ENCODE assay signal across 25 mouse cellular contexts in the genomic region with DNA sequence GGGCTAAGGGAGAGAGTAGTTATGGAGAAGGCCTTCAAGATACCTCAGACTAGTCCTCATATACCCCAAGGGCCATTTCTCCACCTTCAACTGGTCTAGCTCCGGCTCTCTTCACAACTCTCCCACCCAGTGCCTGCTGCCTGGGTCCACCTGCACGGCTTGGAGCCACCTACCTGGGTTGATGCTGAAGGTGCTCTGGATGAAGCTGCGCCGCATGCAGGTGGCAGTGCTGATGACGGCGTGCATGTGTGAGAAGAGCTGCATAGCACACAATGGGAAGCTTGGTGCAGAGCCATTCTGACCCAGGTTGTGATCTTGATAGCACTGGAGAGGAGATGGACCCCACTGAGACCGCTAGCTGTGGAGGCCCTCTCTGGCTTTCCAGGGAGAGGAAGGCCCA. TPM values are rescaled to one million over a fixed set of nuclear protein-coding genes. Genes with fewer than 3 reads are reported as not detected.
"Had no signal": no experiment of that assay in that cellular context is flagged by ENCODE, and none has a peak within 500 bp of the region (broad histone marks: within the 10 kb centered on the region; RNA-seq: fewer than 3 reads in every experiment).

No protein-coding gene starts in this region.

- H3K27me3 ChIP-seq: liver, embryonic 13.5 days; neural tube, embryonic 12.5 days; stomach, embryonic 15.5 days had no signal

- H3K9ac ChIP-seq: liver, embryonic 13.5 days; neural tube, embryonic 12.5 days; stomach, embryonic 15.5 days had no signal

- H3K4me1 ChIP-seq: neural tube, embryonic 12.5 days; stomach, embryonic 15.5 days had no signal

- H3K4me2 ChIP-seq: liver, embryonic 13.5 days; neural tube, embryonic 12.5 days; stomach, embryonic 15.5 days had no signal

- DNase-seq: kidney, adult 8-10 months; kidney, postnatal 10 days; kidney, postnatal 36 days; layer of hippocampus, postnatal 36 days; liver, embryonic 13.5 days; lung, adult 2 months; lung, postnatal 14 days; lung, postnatal 4 days; retina, postnatal 1 day; right cerebral cortex, postnatal 25 days; spleen, adult 18-20 months; thymus, adult 18-20 months; thymus, postnatal 36 days had no signal

- H3K4me3 ChIP-seq: left cerebral cortex, adult 2 months; liver, embryonic 13.5 days; neural tube, embryonic 12.5 days; stomach, embryonic 15.5 days had no signal

- ATAC-seq: intestine, embryonic 16.5 days had no signal

- H3K9me3 ChIP-seq: liver, embryonic 13.5 days; neural tube, embryonic 12.5 days; stomach, embryonic 15.5 days had no signal

- H3K27ac ChIP-seq: left cerebral cortex, adult 2 months; liver, embryonic 13.5 days; stomach, embryonic 15.5 days had no signal

RNA-seq across cellular contexts. Expression of a gene that starts 15.2 kb away (rescaled TPM):
- total RNA-seq: liver, adult 2 months; megakaryocyte progenitor cell, adult 5-6 weeks; megakaryocyte-erythroid progenitor cell, adult 5-6 weeks; neutrophil, adult 5-6 weeks had no signal
- polyA plus RNA-seq: limb, embryonic 11.5 days; liver, adult 2 months; liver, embryonic 13.5 days; liver, embryonic 16.5 days; lung, embryonic 16.5 days; stomach, embryonic 15.5 days; urinary bladder, adult 2 months had no signal
